In genomic region chr1:74885369-74886042, GRCm38 (mm10) we compare ENCODE assay signal across 9 mouse cellular contexts. TPM values are rescaled to one million over a fixed set of nuclear protein-coding genes. Genes with fewer than 3 reads are reported as not detected.
A peak's percentile ranks its signal among the peaks of the same experiment; 100 is the strongest.
DNase-seq lines count a peak whose midpoint lies in the region; ATAC-seq and TF ChIP-seq lines count a peak whose summit lies in the region.
"Had no signal": no experiment of that assay in that cellular context is flagged by ENCODE, and none has a peak within 500 bp of the region (broad histone marks: within the 10 kb centered on the region; RNA-seq: fewer than 3 reads in every experiment).

Gene Fev (minus strand): TSS chr1:74885419.

- H3K27ac ChIP-seq in lung, embryonic 15.5 days = no peak within 1 kb of the TSS
- H3K27ac ChIP-seq in forebrain, embryonic 14.5 days (ENCODE audit: low read depth, low read length) = no peak within 1 kb of the TSS
- H3K27ac ChIP-seq in liver, embryonic 12.5 days = no peak within 1 kb of the TSS
- H3K27ac ChIP-seq in stomach, postnatal 0 days (replicated peaks) = no peak within 1 kb of the TSS

- peak within 1 kb of the TSS; percentile 45 for H3K4me2 ChIP-seq in lung, embryonic 15.5 days
- peak within 1 kb of the TSS; percentile 24 for H3K4me2 ChIP-seq in forebrain, embryonic 14.5 days (ENCODE audit: low read length)
- H3K4me2 ChIP-seq in liver, embryonic 12.5 days = peak within 1 kb of the TSS; percentile 44
- peak within 1 kb of the TSS; percentile 23 for H3K4me2 ChIP-seq in stomach, postnatal 0 days (replicated peaks; ENCODE audit: low read depth)

- peaks cover 94% of the 10 kb centered on the region for H3K27me3 ChIP-seq in lung, embryonic 15.5 days
- peaks cover 89% of the 10 kb centered on the region for H3K27me3 ChIP-seq in forebrain, embryonic 14.5 days (replicated peaks; ENCODE audit: control insufficient read depth, insufficient read depth, low read length)
- peaks cover 95% of the 10 kb centered on the region for H3K27me3 ChIP-seq in liver, embryonic 12.5 days (replicated peaks)
- H3K27me3 ChIP-seq in stomach, postnatal 0 days (ENCODE audit: control insufficient read depth, insufficient read depth, low read length) = peaks cover 17% of the 10 kb centered on the region

- H3K4me3 ChIP-seq in lung, embryonic 15.5 days = peak within 1 kb of the TSS; percentile 16
- no peak within 1 kb of the TSS; the same call in 1 of the 2 replicates for H3K4me3 ChIP-seq in forebrain, embryonic 14.5 days (ENCODE audit: low read depth, low read length)
- H3K4me3 ChIP-seq in liver, embryonic 12.5 days = peak within 1 kb of the TSS; percentile 27
- peak within 1 kb of the TSS; percentile 14; the same call in 1 of the 2 replicates for H3K4me3 ChIP-seq in stomach, postnatal 0 days (ENCODE audit: low read depth, low read length)

- no peak within 1 kb of the TSS for H3K9ac ChIP-seq in lung, embryonic 15.5 days
- H3K9ac ChIP-seq in forebrain, embryonic 14.5 days (ENCODE audit: low read length) = no peak within 1 kb of the TSS
- no peak within 1 kb of the TSS for H3K9ac ChIP-seq in liver, embryonic 12.5 days
- no peak within 1 kb of the TSS for H3K9ac ChIP-seq in stomach, postnatal 0 days (ENCODE audit: low read length)

- H3K4me1 ChIP-seq in lung, embryonic 15.5 days = peaks cover 25% of the 10 kb centered on the region
- H3K4me1 ChIP-seq in forebrain, embryonic 14.5 days (ENCODE audit: control insufficient read depth, insufficient read depth, low read length) = peaks cover 6% of the 10 kb centered on the region; the same call in 1 of the 2 replicates
- H3K4me1 ChIP-seq in liver, embryonic 12.5 days = peaks cover 16% of the 10 kb centered on the region; the same call in 1 of the 2 replicates
- no peaks in the 10 kb centered on the region for H3K4me1 ChIP-seq in stomach, postnatal 0 days (replicated peaks; ENCODE audit: control insufficient read depth, insufficient read depth)

- ATAC-seq in lung, embryonic 15.5 days (ENCODE audit: borderline replicate concordance, extremely low read depth, low FRiP score, low TSS enrichment) = no peak
- ATAC-seq in forebrain, embryonic 14.5 days = no peak
- no peak for ATAC-seq in liver, embryonic 12.5 days
- ATAC-seq in stomach, postnatal 0 days (ENCODE audit: low FRiP score, low TSS enrichment) = no peak

- TF ChIP-seq EP300 in stomach, postnatal 0 days (optimal IDR thresholded peaks at IDR 0.05) = no peak

- under 1% methylated on average over 43 of the region's 43 CpGs for WGBS in lung, embryonic 15.5 days
- 2% methylated on average over 41 of the region's 43 CpGs for WGBS in forebrain, embryonic 14.5 days
- under 1% methylated on average over 43 of the region's 43 CpGs for WGBS in liver, embryonic 12.5 days (ENCODE audit: insufficient replicate concordance)
- 0% methylated on average over 32 of the region's 43 CpGs for WGBS in stomach, postnatal 0 days

- H3K36me3 ChIP-seq in lung, embryonic 15.5 days = no peaks in the 10 kb centered on the region
- H3K36me3 ChIP-seq in forebrain, embryonic 14.5 days (ENCODE audit: control insufficient read depth, insufficient read depth, low read length) = no peaks in the 10 kb centered on the region
- no peaks in the 10 kb centered on the region for H3K36me3 ChIP-seq in liver, embryonic 12.5 days
- no peaks in the 10 kb centered on the region for H3K36me3 ChIP-seq in stomach, postnatal 0 days (ENCODE audit: control insufficient read depth, insufficient read depth, low read length)

- TF ChIP-seq CTCF in stomach, postnatal 0 days (IDR thresholded peaks at IDR 0.05; ENCODE audit: low read depth) = no peak

- H3K9me3 ChIP-seq in lung, embryonic 15.5 days = no peaks in the 10 kb centered on the region
- H3K9me3 ChIP-seq in forebrain, embryonic 14.5 days (replicated peaks; ENCODE audit: control insufficient read depth, low read length) = no peaks in the 10 kb centered on the region
- no peaks in the 10 kb centered on the region for H3K9me3 ChIP-seq in liver, embryonic 12.5 days (replicated peaks)
- no peaks in the 10 kb centered on the region for H3K9me3 ChIP-seq in stomach, postnatal 0 days (ENCODE audit: control insufficient read depth, low read length)

- DNase-seq in lung, postnatal 36 days = no peak
- DNase-seq in forebrain, embryonic 14.5 days (ENCODE audit: low spot score) = no peak
- no peak for DNase-seq in stomach, postnatal 0 days (ENCODE audit: low spot score)
- no peak for DNase-seq in gastrocnemius, adult 18-20 months (ENCODE audit: low spot score)
- DNase-seq in gastrocnemius, postnatal 4 days (ENCODE audit: low spot score in 2 of 2) = no peak
- DNase-seq: cerebellum, adult 11-12 months had no signal

RNA-seq across cellular contexts. Expression of gene Fev, which starts in this region (rescaled TPM):
- not detected in 2 replicates for polyA plus RNA-seq in lung, embryonic 15.5 days (2015; fragmentation: Nextera tagmentation; extraction: Ambion mirVana)
- polyA plus RNA-seq in forebrain, embryonic 14.5 days (2014; fragmentation: Nextera tagmentation; extraction: Ambion mirVana) = not detected in 2 replicates
- 0.29 and 0.36 TPM in 2 replicates for polyA plus RNA-seq in liver, embryonic 12.5 days (2016; fragmentation: Nextera tagmentation; extraction: Ambion mirVana)
- 0.22 and 0.31 TPM in 2 replicates for polyA plus RNA-seq in stomach, postnatal 0 days (2015; fragmentation: Nextera tagmentation; extraction: Ambion mirVana)
- total RNA-seq in gastrocnemius, adult 18-20 months (2021) = not detected
- total RNA-seq in gastrocnemius, postnatal 4 days (2021) = not detected
- total RNA-seq: layer of hippocampus, adult 18-20 months had no signal
